Mouse (Mus musculus) right cerebral cortex, postnatal 25 days (tissue): ENCODE measurements around the gene Dpy19l2.
"Not testable (repeated sequence)": the region's sequence is repeated elsewhere in the genome, so short reads cannot be mapped to it uniquely, and the experiment has no call there.

Source experiments
- DNase-seq: peaks from one replicate; pipeline ENCODE4 v3.0.0; 2022

The Dpy19l2 gene

GRCm38 (mm10) chr9:24695700-24696404, at the start of gene Dpy19l2:
Gene Dpy19l2 (minus strand): TSS chr9:24696293.
- peak; percentile 49 for DNase-seq

GRCm38 (mm10) chr9:24744958-24745357, 48.9 kb upstream of the Dpy19l2 start:
- DNase-seq, result no peak

GRCm38 (mm10) chr9:24701246-24701645, 5.2 kb upstream of the Dpy19l2 start:
- DNase-seq, result no peak

DNA sequence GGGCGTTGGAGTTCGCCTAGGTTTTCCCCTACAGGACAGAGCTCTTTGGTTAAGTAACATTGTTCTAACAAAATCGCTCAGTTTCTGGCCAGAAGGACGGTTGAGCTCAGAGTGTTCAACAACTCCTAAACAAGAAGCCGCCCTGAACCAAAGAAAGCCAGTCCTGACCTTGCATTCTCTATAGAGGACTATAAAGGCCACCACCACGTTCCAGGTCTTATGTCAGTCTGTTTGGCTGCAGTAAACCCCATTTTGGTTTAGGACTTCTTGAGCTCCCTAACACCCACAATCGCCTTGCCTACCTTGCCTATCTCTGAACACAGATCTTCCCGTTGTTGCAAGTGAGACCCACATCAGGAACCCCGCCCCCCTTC, 299 bp upstream of the Dpy19l2 start:
- DNase-seq, result no peak

DNA sequence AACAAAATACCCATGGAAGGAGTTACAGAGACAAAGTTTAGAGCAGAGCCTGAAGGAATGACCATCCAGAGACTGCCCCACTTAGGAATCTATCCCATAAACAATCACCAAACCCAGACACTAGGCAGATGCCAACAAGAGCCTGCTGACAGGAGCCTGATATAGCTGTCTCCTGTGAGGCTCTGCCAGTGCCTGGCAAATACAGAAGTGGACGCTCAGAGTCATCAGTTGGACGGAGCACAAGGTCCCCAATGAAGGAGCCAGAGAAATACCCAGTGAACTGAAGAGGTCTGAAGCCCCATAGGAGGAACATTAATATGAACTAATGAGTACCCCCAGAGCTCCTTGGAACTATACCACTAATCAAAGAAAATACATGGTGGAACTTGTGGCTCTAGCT, 58.8 kb downstream of the Dpy19l2 start:
- DNase-seq, result not testable (repeated sequence)

GRCm38 (mm10) chr9:24624896-24625295, 71.2 kb downstream of the Dpy19l2 start, which contains the start of gene Cypt4:
Gene Cypt4 (plus strand): TSS chr9:24625196.
- DNase-seq, result no peak

DNA sequence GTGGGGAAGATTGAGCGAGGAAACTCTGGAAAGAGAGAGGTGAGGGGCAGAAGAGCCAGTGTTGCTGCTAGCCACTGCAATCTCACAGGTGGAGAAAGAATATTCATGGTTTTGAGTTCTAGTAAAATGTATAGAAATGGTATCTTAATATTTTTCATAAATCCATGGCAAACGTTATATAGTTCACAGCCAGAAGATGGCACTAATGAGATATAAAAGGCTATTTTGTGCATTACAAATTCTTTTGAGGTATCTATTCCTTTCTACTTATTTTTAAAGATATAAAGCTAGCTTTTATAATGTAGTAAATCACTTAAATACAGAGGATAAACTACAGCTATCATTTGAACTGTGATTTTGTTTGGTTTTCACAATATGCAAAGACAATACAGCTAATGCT, 157.9 kb downstream of the Dpy19l2 start:
- DNase-seq, result no peak

DNA sequence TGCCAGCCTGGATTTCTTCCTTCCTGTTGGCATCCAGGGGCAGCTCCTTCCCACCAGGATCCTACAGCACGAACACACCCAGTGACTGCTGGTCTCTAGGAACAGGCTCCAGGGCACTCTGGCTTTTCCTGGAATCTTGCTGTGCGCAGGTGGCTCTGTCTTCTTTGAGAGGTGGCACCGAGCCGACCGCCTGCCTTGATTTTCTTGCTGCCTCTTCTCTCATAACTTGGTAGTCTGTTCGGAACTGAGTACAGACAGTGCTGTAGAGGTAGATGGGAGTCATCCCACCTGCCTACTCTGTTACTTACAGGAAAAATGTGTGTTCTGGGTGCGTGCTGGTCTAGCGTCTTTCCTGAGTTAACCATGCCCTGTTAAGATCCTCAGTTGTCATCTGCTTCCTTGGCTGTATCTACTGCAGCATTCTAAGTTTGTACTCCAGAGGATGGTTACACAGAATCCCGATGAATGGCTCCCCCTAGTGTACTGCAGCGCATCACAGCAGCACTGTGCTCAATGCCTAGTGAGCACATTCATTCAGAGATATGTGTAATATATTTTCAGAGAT, 179.4 kb downstream of the Dpy19l2 start:
- peak; percentile 77 for DNase-seq

GRCm38 (mm10) chr9:24514078-24514469, 182.0 kb downstream of the Dpy19l2 start:
- no peak for DNase-seq

DNA sequence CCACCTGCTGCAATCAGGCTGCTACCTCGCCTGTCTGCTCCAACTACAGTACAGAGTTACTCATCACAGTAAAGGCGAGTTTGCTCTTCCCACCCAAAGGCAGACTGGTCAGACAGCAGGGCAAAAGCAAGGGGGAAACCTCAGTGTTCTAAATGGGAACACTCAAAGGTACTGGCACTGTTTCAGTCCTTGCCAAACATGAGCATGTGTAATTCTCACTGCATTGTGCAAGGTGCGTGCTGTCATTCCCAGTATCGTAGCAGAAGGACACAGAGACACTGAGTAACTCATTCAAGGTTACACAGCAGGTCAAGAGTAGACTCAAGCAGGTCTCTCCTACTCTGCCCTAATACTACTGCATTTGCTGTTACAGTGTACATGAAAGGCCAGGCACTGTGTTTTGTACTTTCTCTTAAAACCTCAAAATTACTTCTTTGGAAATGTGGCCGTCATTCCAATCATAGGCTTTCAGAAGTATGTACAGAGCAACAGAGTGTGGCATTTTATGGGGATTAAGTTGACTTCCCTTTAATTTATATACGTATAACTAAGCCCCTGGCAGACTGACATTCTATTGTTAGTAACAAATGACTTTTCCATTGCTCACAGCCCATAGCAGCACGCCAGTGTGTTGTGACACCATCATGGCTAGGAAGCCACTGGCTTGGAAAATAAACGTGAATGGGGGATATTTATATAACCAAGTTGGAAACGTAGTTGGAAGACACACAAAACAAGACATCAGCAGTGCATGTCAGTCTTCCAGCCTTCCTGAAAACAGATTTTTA, 182.6 kb downstream of the Dpy19l2 start:
- no peak for DNase-seq

DNA sequence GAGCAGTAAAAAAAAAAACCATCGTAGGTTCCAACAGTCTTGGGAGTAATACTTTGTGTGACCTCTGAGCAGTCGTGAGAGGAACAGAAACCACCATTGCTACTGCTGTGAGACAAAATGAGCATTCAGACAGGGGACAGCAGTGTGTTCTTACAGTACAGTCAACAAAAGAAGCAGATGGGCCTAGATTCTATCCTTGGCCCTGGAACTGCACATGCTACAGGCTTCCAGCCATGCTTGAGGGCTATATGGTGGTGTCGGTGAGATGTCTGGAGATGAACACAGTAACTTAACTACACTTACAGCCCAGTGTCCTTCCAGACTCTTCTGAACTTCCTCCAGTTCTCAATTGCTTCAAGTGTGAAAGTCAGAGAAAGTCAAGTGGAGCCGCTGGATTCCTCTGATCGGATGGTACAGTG, 184.0 kb downstream of the Dpy19l2 start:
- DNase-seq, result no peak

- no peak for DNase-seq
These were observed 184.5 kb downstream of the Dpy19l2 start for GRCm38 (mm10) chr9:24511371-24512120.

DNA sequence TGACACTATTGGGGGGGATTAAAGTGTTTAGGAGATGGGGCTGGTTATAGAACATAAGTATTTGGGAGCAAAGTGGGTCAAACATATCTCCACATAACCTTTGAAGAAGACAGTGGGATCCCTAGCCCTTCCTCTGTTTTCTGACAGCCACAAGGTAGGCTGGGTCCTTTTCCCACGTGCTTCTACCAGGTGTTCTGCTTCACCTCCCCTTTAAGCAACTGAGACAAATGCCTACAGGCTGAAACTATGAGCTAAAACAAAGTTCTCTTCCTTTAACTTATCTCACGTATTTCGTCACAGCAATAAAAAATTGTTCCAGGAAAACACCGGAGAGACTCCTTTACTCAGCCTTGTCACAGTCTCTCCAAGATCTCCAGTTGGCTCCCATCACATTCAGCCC, 187.2 kb downstream of the Dpy19l2 start:
- DNase-seq, result no peak
